Mouse (Mus musculus) kidney, embryonic 14.5 days (tissue): Measurements from ENCODE around the gene Cnih2. TPM values are rescaled to one million over a fixed set of nuclear protein-coding genes. Genes with fewer than 3 reads are reported as not detected.

Experiments used
- ATAC-seq: fragments of 200-750 bp; cut with Nextera tagmentation; 2 replicates; pipeline ENCODE4 v1.8.0; 2017; ENCODE audit warnings: moderate number of reproducible peaks, mild to moderate bottlenecking, moderate TSS enrichment, moderate library complexity; ENCODE audit not compliant: low FRiP score, low TSS enrichment
- H3K27ac ChIP-seq: fragments of 300-500 bp; sonication (generic); 2 replicates; pipeline ENCODE4 v1.5.1; 2014; ENCODE audit warnings: low read depth, mild to moderate bottlenecking, low read length, moderate library complexity, mixed read lengths
- H3K27me3 ChIP-seq: fragments of 300-500 bp; sonication (generic); 2 replicates; pipeline ENCODE4 v1.6.1; 2014; ENCODE audit warnings: mild to moderate bottlenecking, low read length; ENCODE audit not compliant: control insufficient read depth, insufficient read depth
- H3K36me3 ChIP-seq: fragments of 300-500 bp; sonication (generic); 2 replicates; pipeline ENCODE4 v1.6.1; 2014; ENCODE audit warnings: low read length, mixed read lengths; ENCODE audit not compliant: control insufficient read depth, insufficient read depth
- H3K4me1 ChIP-seq: fragments of 300-500 bp; sonication (generic); 2 replicates; pipeline ENCODE4 v1.6.1; 2014; ENCODE audit warnings: low read length, mixed read lengths; ENCODE audit not compliant: control insufficient read depth, insufficient read depth
- H3K4me2 ChIP-seq: fragments of 300-500 bp; sonication (generic); replicated peaks from 2 replicates; pipeline ENCODE4 v1.6.1; 2014; ENCODE audit warnings: low read depth, mild to moderate bottlenecking, low read length
- H3K4me3 ChIP-seq: fragments of 300-500 bp; sonication (generic); 2 replicates; pipeline ENCODE4 v1.5.1; 2014; ENCODE audit warnings: mild to moderate bottlenecking, low read length
- H3K9ac ChIP-seq: fragments of 300-500 bp; sonication (generic); 2 replicates; pipeline ENCODE4 v1.6.1; 2014; ENCODE audit warnings: low read depth, mild to moderate bottlenecking, low read length, moderate library complexity
- H3K9me3 ChIP-seq: fragments of 300-500 bp; sonication (generic); 2 replicates; pipeline ENCODE4 v1.6.1; 2016; ENCODE audit warnings: low read length; ENCODE audit not compliant: control insufficient read depth
- WGBS: fragments of 180-500 bp; shearing (Covaris S2); extraction: QIAGEN DNeasy Blood & Tissue Kit; methylation state at CpG from one replicate; pipeline ENCODE4 v1.1.7; 2014; 5-methylcytosine and 5-hydroxymethylcytosine counted together
- polyA plus RNA-seq: library from polyadenylated mRNA; unstranded; fragments of >200 nt; fragmentation: Nextera tagmentation; extraction: Ambion mirVana; gene quantifications from 2 replicates; pipeline ENCODE4 v1.2.1, GENCODE M21; 2014

Cnih2 gene
- polyA plus RNA-seq = 23.1 and 26.5 TPM in 2 replicates

- ATAC-seq = peak; percentile 65
- H3K9ac ChIP-seq = peak within 1 kb of the TSS; percentile 81
- no peaks in the 10 kb centered on the region for H3K9me3 ChIP-seq
- H3K27ac ChIP-seq = no peak within 1 kb of the TSS
- H3K4me2 ChIP-seq = peak within 1 kb of the TSS; percentile 100
- no peaks in the 10 kb centered on the region for H3K27me3 ChIP-seq
- H3K4me1 ChIP-seq = peaks cover 38% of the 10 kb centered on the region
- WGBS = 3% methylated on average over 41 of the region's 48 CpGs
- peaks cover 47% of the 10 kb centered on the region for H3K36me3 ChIP-seq
- peak within 1 kb of the TSS; percentile 65 for H3K4me3 ChIP-seq
Measured at GRCm38 (mm10) chr19:5098363-5099143, at the start of gene Cnih2. Gene Cnih2, minus strand, starts transcription at chr19:5098521.

- WGBS = 2% methylated on average over 2 of the region's 2 CpGs
- no peak overlapping the region for H3K4me3 ChIP-seq
- H3K36me3 ChIP-seq = peaks cover 44% of the 10 kb centered on the region
- H3K4me2 ChIP-seq = no peak overlapping the region
- no peak overlapping the region for H3K9ac ChIP-seq
- no peak for ATAC-seq
- H3K27ac ChIP-seq = no peak overlapping the region
- no peaks in the 10 kb centered on the region for H3K27me3 ChIP-seq
- no peaks in the 10 kb centered on the region for H3K4me1 ChIP-seq
- no peaks in the 10 kb centered on the region for H3K9me3 ChIP-seq
Measured at GRCm38 (mm10) chr19:5139640-5140039, 41.3 kb upstream of the Cnih2 start.

DNA sequence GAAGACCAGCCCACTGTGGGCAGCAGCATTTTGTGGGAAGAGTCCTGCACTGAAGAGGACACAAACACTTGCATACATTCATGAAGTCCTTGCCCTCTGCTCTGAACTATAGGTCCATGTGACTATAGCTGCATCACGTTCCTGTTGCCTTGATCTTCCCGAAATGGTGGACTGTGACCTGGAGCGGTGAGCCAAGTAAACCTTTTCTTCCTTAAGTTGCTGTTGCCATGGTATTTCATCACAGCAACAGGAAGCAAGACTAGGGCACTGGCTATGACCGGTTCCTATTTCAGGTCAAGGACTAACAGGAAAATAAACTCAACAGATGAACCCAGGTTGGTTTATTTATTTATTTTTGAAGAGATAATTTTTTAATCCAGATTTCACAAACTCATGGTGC is 32.9 kb upstream of the Cnih2 start:
- no peak overlapping the region for H3K27ac ChIP-seq
- peaks cover 20% of the 10 kb centered on the region for H3K36me3 ChIP-seq
- H3K27me3 ChIP-seq = no peaks in the 10 kb centered on the region
- WGBS = 60% methylated on average over 4 of the region's 4 CpGs
- H3K9ac ChIP-seq = no peak overlapping the region
- no peaks in the 10 kb centered on the region for H3K4me1 ChIP-seq
- H3K9me3 ChIP-seq = no peaks in the 10 kb centered on the region
- ATAC-seq = no peak
- H3K4me2 ChIP-seq = no peak overlapping the region
- no peak overlapping the region for H3K4me3 ChIP-seq

DNA sequence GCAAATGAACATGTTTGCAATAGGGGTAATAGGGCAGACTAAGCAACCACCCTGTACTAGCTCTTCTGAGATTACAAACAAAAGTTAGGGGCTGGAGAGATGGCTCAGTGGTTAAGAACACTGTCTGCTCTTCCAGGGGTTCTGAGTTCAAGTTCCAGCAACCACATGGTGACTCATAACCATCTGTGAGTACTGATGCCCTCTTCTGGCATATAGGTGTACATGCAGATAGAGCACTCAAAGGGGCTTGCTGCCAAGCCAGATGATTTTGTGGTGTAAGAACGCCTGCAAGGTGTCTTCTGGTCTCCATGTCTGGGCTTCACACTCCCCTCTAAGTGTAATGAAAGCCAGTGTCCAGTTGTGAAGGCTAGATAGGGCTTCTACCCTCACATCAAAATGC is 31.4 kb upstream of the Cnih2 start:
- H3K9ac ChIP-seq = no peak overlapping the region
- no peak overlapping the region for H3K4me3 ChIP-seq
- no peaks in the 10 kb centered on the region for H3K9me3 ChIP-seq
- H3K4me2 ChIP-seq = no peak overlapping the region
- ATAC-seq = no peak
- H3K27me3 ChIP-seq = no peaks in the 10 kb centered on the region; the same call in 1 of the 2 replicates
- no peaks in the 10 kb centered on the region for H3K4me1 ChIP-seq
- WGBS = 40% methylated on average over 1 of the region's 1 CpGs
- H3K27ac ChIP-seq = no peak overlapping the region
- H3K36me3 ChIP-seq = peaks cover 12% of the 10 kb centered on the region

GRCm38 (mm10) chr19:5124055-5124614 is 25.8 kb upstream of the Cnih2 start:
- Histone ChIP-seq H3K4me3 (no peak overlapping the region), H3K4me2 (no peak overlapping the region)
- 72% methylated on average over 7 of the region's 7 CpGs for WGBS

GRCm38 (mm10) chr19:5123241-5123640 is 24.9 kb upstream of the Cnih2 start:
- WGBS = 76% methylated on average over 3 of the region's 3 CpGs
- Histone ChIP-seq H3K4me3 (no peak overlapping the region), H3K9me3 (no peaks in the 10 kb centered on the region), H3K9ac (no peak overlapping the region), H3K36me3 (no peaks in the 10 kb centered on the region), H3K4me2 (no peak overlapping the region), H3K27ac (no peak overlapping the region), H3K4me1 (peaks cover 8% of the 10 kb centered on the region), H3K27me3 (no peaks in the 10 kb centered on the region; the same call in 1 of the 2 replicates)
- ATAC-seq = no peak

More at GRCm38 (mm10) chr19:5124055-5124614, 25.8 kb upstream of the Cnih2 start:
- ATAC-seq = no peak
- H3K4me1 ChIP-seq = peaks cover under 1% of the 10 kb centered on the region
- no peak overlapping the region for H3K27ac ChIP-seq
- H3K27me3 ChIP-seq = no peaks in the 10 kb centered on the region; the same call in 1 of the 2 replicates
- no peaks in the 10 kb centered on the region for H3K9me3 ChIP-seq
- H3K36me3 ChIP-seq = no peaks in the 10 kb centered on the region
- H3K9ac ChIP-seq = no peak overlapping the region

DNA sequence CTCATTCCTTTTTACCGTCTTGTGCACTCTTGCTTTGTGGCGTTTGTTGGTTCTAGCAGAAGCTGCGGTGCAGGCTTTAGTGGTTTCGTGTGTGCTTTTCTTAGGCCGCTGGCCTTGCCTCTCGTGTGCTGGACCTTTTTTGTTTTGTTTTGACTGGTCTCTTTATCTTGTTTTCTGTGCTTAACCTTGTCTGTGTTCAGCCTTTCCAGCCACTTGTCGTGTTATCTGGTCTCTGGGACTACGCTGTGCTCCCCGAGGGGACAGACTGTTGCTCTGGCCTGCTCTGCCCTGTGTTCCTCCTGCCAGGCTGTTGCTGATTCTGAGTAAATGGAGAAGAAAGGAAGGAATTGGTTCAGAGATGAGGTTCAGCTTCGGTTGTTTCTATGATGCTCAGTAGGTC is 24.2 kb upstream of the Cnih2 start:
- no peak for ATAC-seq
- Histone ChIP-seq H3K9ac (no peak overlapping the region), H3K4me3 (no peak overlapping the region), H3K27ac (no peak overlapping the region), H3K27me3 (no peaks in the 10 kb centered on the region; the same call in 1 of the 2 replicates), H3K4me2 (no peak overlapping the region), H3K9me3 (no peaks in the 10 kb centered on the region), H3K4me1 (peaks cover 8% of the 10 kb centered on the region), H3K36me3 (no peaks in the 10 kb centered on the region)
- 79% methylated on average over 10 of the region's 10 CpGs for WGBS

- Histone ChIP-seq H3K4me2 (peak within 1 kb of the TSS; percentile 94), H3K27ac (peak within 1 kb of the TSS; percentile 89), H3K4me1 (peaks cover 12% of the 10 kb centered on the region), H3K9ac (peak within 1 kb of the TSS; percentile 76), H3K36me3 (peaks cover 8% of the 10 kb centered on the region; the same call in 1 of the 2 replicates), H3K4me3 (peak within 1 kb of the TSS; percentile 88), H3K9me3 (no peaks in the 10 kb centered on the region), H3K27me3 (no peaks in the 10 kb centered on the region)
- WGBS = 1% methylated on average over 18 of the region's 18 CpGs
- peak; percentile 93 for ATAC-seq
Measured at GRCm38 (mm10) chr19:5118384-5118698, 20.0 kb upstream of the Cnih2 start, which contains the start of gene Klc2. Gene Klc2, minus strand, starts transcription at chr19:5118560.
